Mouse (Mus musculus): Measurements from ENCODE around the gene Wsb2.
"Not testable (repeated sequence)": the region's sequence is repeated elsewhere in the genome, so short reads cannot be mapped to it uniquely, and the experiment has no call there.

Gene Wsb2

GRCm38 (mm10) chr5:117388296-117388751 lies 31.2 kb downstream of the Wsb2 start:
- peak; percentile 72 for DNase-seq (ENCODE audit: extremely low spot score, low spot score)

GRCm38 (mm10) chr5:117388877-117389276 lies 31.8 kb downstream of the Wsb2 start, which contains the start of gene Rfc5:
Gene Rfc5, minus strand, starts transcription at chr5:117389047.
- DNase-seq (ENCODE audit: extremely low spot score, low spot score): peak; percentile 98

- DNase-seq (ENCODE audit: extremely low spot score, low spot score): no peak
Observed at GRCm38 (mm10) chr5:117390895-117391294, 33.8 kb downstream of the Wsb2 start.

- no peak for DNase-seq (ENCODE audit: extremely low spot score, low spot score)
Observed at GRCm38 (mm10) chr5:117395834-117396233, 38.7 kb downstream of the Wsb2 start.

GRCm38 (mm10) chr5:117396596-117397014 lies 39.5 kb downstream of the Wsb2 start:
- no peak for DNase-seq (ENCODE audit: extremely low spot score, low spot score)

- DNase-seq (ENCODE audit: extremely low spot score, low spot score): no peak
Observed at GRCm38 (mm10) chr5:117397371-117397770, 40.3 kb downstream of the Wsb2 start.

- no peak for DNase-seq (ENCODE audit: extremely low spot score, low spot score)
Observed at GRCm38 (mm10) chr5:117398007-117398550, 41.0 kb downstream of the Wsb2 start.

GRCm38 (mm10) chr5:117399281-117399680 lies 42.2 kb downstream of the Wsb2 start:
- no peak for DNase-seq (ENCODE audit: extremely low spot score, low spot score)

GRCm38 (mm10) chr5:117403609-117404008 lies 46.5 kb downstream of the Wsb2 start:
- no peak for DNase-seq (ENCODE audit: extremely low spot score, low spot score)

- DNase-seq (ENCODE audit: extremely low spot score, low spot score): not testable (repeated sequence)
Observed at GRCm38 (mm10) chr5:117404671-117405070, 47.6 kb downstream of the Wsb2 start.

GRCm38 (mm10) chr5:117408216-117408615 lies 51.1 kb downstream of the Wsb2 start:
- no peak for DNase-seq (ENCODE audit: extremely low spot score, low spot score)

GRCm38 (mm10) chr5:117409369-117409768 lies 52.3 kb downstream of the Wsb2 start:
- no peak for DNase-seq (ENCODE audit: extremely low spot score, low spot score)

- peak; percentile 74 for DNase-seq (ENCODE audit: extremely low spot score, low spot score)
Observed at GRCm38 (mm10) chr5:117413507-117414501, 56.7 kb downstream of the Wsb2 start, which contains the start of gene Ksr2. Gene Ksr2, plus strand, starts transcription at chr5:117414000.

GRCm38 (mm10) chr5:117414611-117415010 lies 57.5 kb downstream of the Wsb2 start:
- peak; percentile 22 for DNase-seq (ENCODE audit: extremely low spot score, low spot score)

- no peak for DNase-seq (ENCODE audit: extremely low spot score, low spot score)
Observed at GRCm38 (mm10) chr5:117415011-117415912, 58.2 kb downstream of the Wsb2 start.

GRCm38 (mm10) chr5:117417442-117417841 lies 60.3 kb downstream of the Wsb2 start:
- DNase-seq (ENCODE audit: extremely low spot score, low spot score): no peak

All from neural tube, embryonic 10.5 days (tissue).